Mouse (Mus musculus): ENCODE measurements around the gene Ankrd54.

- TF ChIP-seq CTCF (IDR thresholded peaks at IDR 0.05; ENCODE audit: insufficient read depth, low read depth, low read length), result no peak
- TF ChIP-seq POLR2A (IDR thresholded peaks at IDR 0.05; ENCODE audit: insufficient read depth, low read depth, low read length), result no peak
These were observed 36.0 kb downstream of the Ankrd54 start for GRCm38 (mm10) chr15:79026511-79027290.
